Mouse (Mus musculus) hindbrain, embryonic 16.5 days (tissue): ENCODE data around the gene Xpr1. TPM values are rescaled to one million over a fixed set of nuclear protein-coding genes. Genes with fewer than 3 reads are reported as not detected.

Experiments
- ATAC-seq: fragments of 200-750 bp; cut with Nextera tagmentation; 2 replicates; pipeline ENCODE4 v1.8.0; 2017; ENCODE audit warnings: moderate TSS enrichment, moderate library complexity
- H3K27ac ChIP-seq: fragments of 300-500 bp; sonication (generic); 2 replicates; pipeline ENCODE4 v1.5.1; 2014; ENCODE audit warnings: low read depth, mild to moderate bottlenecking, control low read depth, low read length, moderate library complexity
- H3K27me3 ChIP-seq: fragments of 300-500 bp; sonication (generic); replicated peaks from 2 replicates; pipeline ENCODE4 v1.6.1; 2014; ENCODE audit warnings: low read length; ENCODE audit not compliant: control insufficient read depth, insufficient read depth
- H3K36me3 ChIP-seq: fragments of 300-500 bp; sonication (generic); 2 replicates; pipeline ENCODE4 v1.6.1; 2014; ENCODE audit warnings: mild to moderate bottlenecking, low read length, moderate library complexity, mixed read lengths; ENCODE audit not compliant: control insufficient read depth, insufficient read depth
- H3K4me1 ChIP-seq: fragments of 300-500 bp; sonication (generic); 2 replicates; pipeline ENCODE4 v1.6.1; 2014; ENCODE audit warnings: low read depth, low read length; ENCODE audit not compliant: control insufficient read depth, insufficient read depth
- H3K4me2 ChIP-seq: fragments of 300-500 bp; sonication (generic); 2 replicates; pipeline ENCODE4 v1.6.1; 2014; ENCODE audit warnings: mild to moderate bottlenecking, low read length, control low read depth, moderate library complexity
- H3K4me3 ChIP-seq: fragments of 300-500 bp; sonication (generic); 2 replicates; pipeline ENCODE4 v1.5.1; 2014; ENCODE audit warnings: mild to moderate bottlenecking, low read length, control low read depth, moderate library complexity
- H3K9ac ChIP-seq: fragments of 300-500 bp; sonication (generic); 2 replicates; pipeline ENCODE4 v1.6.1; 2014; ENCODE audit warnings: low read depth, mild to moderate bottlenecking, control low read depth, low read length, moderate library complexity
- H3K9me3 ChIP-seq: fragments of 300-500 bp; sonication (generic); 2 replicates; pipeline ENCODE4 v1.6.1; 2014; ENCODE audit warnings: mild to moderate bottlenecking, low read length, moderate library complexity; ENCODE audit not compliant: control insufficient read depth
- WGBS: fragments of 180-500 bp; shearing (Covaris S2); extraction: QIAGEN DNeasy Blood & Tissue Kit; methylation state at CpG from one replicate; pipeline ENCODE4 v1.1.7; 2014; 5-methylcytosine and 5-hydroxymethylcytosine counted together
- polyA plus RNA-seq: library from polyadenylated mRNA; unstranded; fragments of >200 nt; fragmentation: Nextera tagmentation; extraction: Ambion mirVana; gene quantifications from 2 replicates; pipeline ENCODE4 v1.2.1, GENCODE M21; 2015

Gene Xpr1
- polyA plus RNA-seq, 1 experiment from 2014 or later: 40.7 TPM

GRCm38 (mm10) chr1:155236306-155237024 lies 180.8 kb downstream of the Xpr1 start:
- Histone ChIP-seq H3K9me3 (no peaks in the 10 kb centered on the region), H3K4me2 (no peak overlapping the region), H3K9ac (0 out of 2 replicates have a peak overlapping the region, but pooled peaks have one; percentile 6), H3K27me3 (no peaks in the 10 kb centered on the region), H3K4me3 (no peak overlapping the region), H3K27ac (peak overlapping the region; percentile 30), H3K36me3 (no peaks in the 10 kb centered on the region), H3K4me1 (peaks cover 39% of the 10 kb centered on the region)
- WGBS: 40% methylated on average over 13 of the region's 13 CpGs
- no peak for ATAC-seq

DNA sequence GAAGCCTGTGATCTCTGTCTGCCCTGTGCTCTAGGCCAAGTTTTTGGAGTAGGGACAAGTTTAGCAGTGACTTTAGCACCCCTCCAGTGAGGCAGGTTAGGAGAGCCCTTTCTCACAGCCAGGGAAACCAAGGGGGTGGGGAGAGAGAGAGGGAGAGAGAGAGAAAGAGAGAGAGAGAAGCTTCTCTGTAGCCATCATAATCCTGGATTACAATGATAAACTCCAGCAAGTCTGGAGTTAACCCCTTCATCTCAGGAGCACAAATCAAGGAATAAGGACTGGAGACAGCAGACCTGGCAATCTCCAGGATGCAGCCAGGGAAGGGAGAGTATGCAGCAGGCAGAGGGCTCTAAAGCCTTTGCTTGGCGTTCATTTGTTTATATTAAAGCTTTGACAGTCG lies 181.6 kb downstream of the Xpr1 start:
- WGBS: 40% methylated on average over 2 of the region's 2 CpGs
- Histone ChIP-seq H3K4me1 (peaks cover 41% of the 10 kb centered on the region), H3K4me3 (no peak overlapping the region), H3K27me3 (no peaks in the 10 kb centered on the region), H3K9ac (no peak overlapping the region), H3K27ac (no peak overlapping the region), H3K4me2 (no peak overlapping the region), H3K9me3 (no peaks in the 10 kb centered on the region), H3K36me3 (no peaks in the 10 kb centered on the region)
- no peak for ATAC-seq

DNA sequence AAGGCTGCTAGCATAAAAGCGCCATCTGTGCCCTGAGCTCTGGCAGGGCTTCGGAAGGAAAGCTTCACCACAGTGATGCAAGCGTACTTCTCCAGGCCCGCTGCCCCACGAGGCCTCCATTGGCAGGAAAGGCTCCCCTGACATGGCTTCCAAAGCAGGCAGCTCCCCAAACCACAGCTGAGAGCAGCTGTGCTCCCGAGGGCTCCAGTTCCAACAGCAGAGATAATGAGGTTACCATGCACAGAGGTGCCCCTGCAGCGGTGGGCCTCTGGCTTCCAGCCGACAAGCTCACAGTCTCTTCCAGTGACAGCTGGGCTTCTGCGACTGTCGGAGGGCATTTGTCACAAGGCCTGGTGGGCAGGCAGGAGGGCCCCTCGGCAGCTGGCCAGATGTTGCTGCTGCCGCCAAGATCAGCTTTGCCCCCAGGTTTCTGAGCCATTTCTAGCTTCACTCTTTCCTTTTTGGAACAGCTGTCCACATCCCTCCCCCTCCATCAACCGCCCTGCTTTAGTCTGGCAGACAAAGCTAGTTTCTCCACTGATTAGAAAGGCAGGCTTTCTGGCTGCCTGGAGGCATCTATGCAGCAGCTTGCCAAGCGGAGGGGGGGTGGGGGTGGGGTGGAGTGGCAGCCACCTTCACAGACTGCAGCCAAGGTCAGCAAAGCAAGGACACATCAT lies 183.1 kb downstream of the Xpr1 start:
- peak; percentile 66 for ATAC-seq
- no peak overlapping the region for H3K4me3 ChIP-seq
- 10% methylated on average over 14 of the region's 14 CpGs for WGBS
- peaks cover 50% of the 10 kb centered on the region for H3K4me1 ChIP-seq
- H3K4me2 ChIP-seq: peak overlapping the region; percentile 2; the same call in 1 of the 2 replicates
- no peaks in the 10 kb centered on the region for H3K9me3 ChIP-seq
- H3K27me3 ChIP-seq: no peaks in the 10 kb centered on the region
- H3K36me3 ChIP-seq: no peaks in the 10 kb centered on the region
- peak overlapping the region; percentile 44 for H3K9ac ChIP-seq
- H3K27ac ChIP-seq: peak overlapping the region; percentile 81

DNA sequence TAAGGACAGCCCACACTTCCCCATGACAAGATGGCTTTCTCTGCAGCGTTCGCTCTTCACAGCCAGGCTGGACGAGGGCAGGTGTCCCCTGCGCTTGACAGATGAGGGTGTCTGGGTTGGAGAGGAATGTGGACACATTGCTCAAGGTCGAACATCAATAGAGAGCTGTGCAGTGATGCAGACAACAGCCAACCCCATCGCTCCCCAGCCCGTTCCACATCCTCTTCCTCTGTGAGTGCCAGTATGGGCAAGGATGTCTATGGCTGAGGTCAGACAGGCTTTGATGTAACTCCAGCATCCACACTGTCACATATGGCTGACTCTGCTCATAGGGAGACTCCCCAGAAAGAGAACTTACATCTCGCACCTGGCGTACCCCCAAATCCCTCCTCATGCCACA lies 183.8 kb downstream of the Xpr1 start:
- no peak overlapping the region for H3K4me2 ChIP-seq
- WGBS: 66% methylated on average over 9 of the region's 9 CpGs
- H3K4me3 ChIP-seq: no peak overlapping the region
- peak overlapping the region; percentile 81 for H3K27ac ChIP-seq
- H3K36me3 ChIP-seq: no peaks in the 10 kb centered on the region
- H3K27me3 ChIP-seq: no peaks in the 10 kb centered on the region
- ATAC-seq: no peak
- H3K4me1 ChIP-seq: peaks cover 50% of the 10 kb centered on the region
- H3K9me3 ChIP-seq: no peaks in the 10 kb centered on the region
- H3K9ac ChIP-seq: peak overlapping the region; percentile 9; the same call in 1 of the 2 replicates

- no peak for ATAC-seq
- 49% methylated on average over 6 of the region's 6 CpGs for WGBS
Observed at GRCm38 (mm10) chr1:155232786-155233185, 184.4 kb downstream of the Xpr1 start.

DNA sequence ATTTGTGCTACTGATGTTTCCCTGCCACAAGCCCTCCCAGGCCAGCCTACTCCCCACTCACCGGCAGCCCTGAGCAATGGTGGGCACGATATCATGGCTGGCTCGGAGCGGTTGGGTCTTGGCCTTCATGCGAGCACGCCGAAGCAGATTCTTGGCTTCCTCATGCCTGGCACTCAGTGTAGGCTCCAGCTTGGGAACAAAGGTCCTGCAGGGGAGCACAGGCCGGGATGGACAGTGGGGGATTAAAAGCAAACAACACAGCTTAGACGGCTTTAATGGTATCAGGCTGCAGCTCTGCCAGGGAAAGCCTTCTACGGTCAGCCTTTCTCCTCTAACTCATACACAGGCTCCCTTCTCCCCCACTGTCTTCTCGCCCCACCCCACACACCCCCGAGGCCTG lies 184.8 kb downstream of the Xpr1 start:
- WGBS: 55% methylated on average over 12 of the region's 12 CpGs
- H3K9me3 ChIP-seq: no peaks in the 10 kb centered on the region
- no peak for ATAC-seq
- H3K9ac ChIP-seq: no peak overlapping the region
- H3K36me3 ChIP-seq: no peaks in the 10 kb centered on the region
- no peaks in the 10 kb centered on the region for H3K27me3 ChIP-seq
- H3K4me1 ChIP-seq: peaks cover 48% of the 10 kb centered on the region
- peak overlapping the region; percentile 81 for H3K27ac ChIP-seq
- no peak overlapping the region for H3K4me3 ChIP-seq
- H3K4me2 ChIP-seq: no peak overlapping the region

More at GRCm38 (mm10) chr1:155232786-155233185, 184.4 kb downstream of the Xpr1 start:
- H3K4me2 ChIP-seq: no peak overlapping the region
- no peaks in the 10 kb centered on the region for H3K27me3 ChIP-seq
- peaks cover 50% of the 10 kb centered on the region for H3K4me1 ChIP-seq
- H3K27ac ChIP-seq: peak overlapping the region; percentile 81
- H3K36me3 ChIP-seq: no peaks in the 10 kb centered on the region
- H3K4me3 ChIP-seq: no peak overlapping the region
- H3K9me3 ChIP-seq: no peaks in the 10 kb centered on the region
- H3K9ac ChIP-seq: no peak overlapping the region

DNA sequence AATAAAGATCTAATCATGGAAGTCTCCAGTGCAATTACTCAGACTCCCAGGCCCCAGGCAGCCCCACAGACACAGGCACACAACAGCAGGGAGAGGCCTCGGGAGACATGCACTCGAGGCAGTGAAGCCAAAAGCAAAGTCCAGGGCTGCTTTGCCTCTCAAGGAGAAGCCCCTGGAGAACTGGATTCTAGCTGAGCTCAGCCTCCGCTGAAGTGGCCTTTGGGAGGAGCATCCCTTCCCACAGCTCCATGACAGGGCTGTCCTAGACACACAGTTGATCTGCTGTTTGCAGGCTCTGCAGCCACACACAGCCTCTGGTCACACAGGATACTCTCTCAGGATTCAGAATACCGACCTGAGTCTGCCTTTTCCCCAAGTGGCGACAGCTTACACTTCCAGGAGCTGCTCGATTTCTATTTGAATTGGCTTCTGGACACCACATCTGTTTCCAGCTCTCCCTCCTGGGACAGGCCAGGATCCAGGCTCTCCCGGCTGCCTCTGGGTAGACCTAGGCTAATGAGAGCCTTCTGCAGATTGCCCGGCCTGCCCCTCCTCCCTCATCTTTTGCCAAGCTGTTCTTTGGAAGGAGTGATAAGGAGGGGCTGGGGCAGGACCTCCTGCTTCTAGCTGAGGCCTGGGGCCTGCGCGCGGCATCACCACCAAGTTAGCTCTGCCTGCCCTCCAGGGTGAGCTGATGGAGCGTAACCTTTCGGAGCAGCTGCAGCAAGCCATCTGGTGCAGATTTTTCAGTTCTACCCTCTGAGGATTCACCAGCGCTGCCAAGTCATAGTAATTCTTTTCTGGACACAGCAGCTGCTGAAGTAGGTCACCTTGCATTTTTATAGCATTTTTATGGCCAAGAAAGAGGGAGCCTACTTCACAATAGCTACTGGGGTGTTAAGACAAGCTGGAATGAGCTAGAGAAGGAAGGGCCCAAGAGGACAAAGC lies 187.5 kb downstream of the Xpr1 start:
- Histone ChIP-seq H3K9ac (peak overlapping the region; percentile 52), H3K9me3 (no peaks in the 10 kb centered on the region), H3K4me1 (peaks cover 37% of the 10 kb centered on the region), H3K4me2 (no peak overlapping the region), H3K27ac (peak overlapping the region; percentile 72), H3K27me3 (no peaks in the 10 kb centered on the region), H3K36me3 (no peaks in the 10 kb centered on the region), H3K4me3 (no peak overlapping the region)
- peak; percentile 46; the same call in 1 of the 2 replicates for ATAC-seq
- WGBS: 11% methylated on average over 14 of the region's 14 CpGs
